Mouse (Mus musculus) limb, embryonic 14.5 days (tissue): ENCODE results near the gene Adipor1. TPM values are rescaled to one million over a fixed set of nuclear protein-coding genes. Genes with fewer than 3 reads are reported as not detected.
A peak's percentile ranks its signal among the peaks of the same experiment; 100 is the strongest.

Experiments used
- ATAC-seq: fragments of 200-750 bp; cut with Nextera tagmentation; 2 replicates; pipeline ENCODE4 v1.8.0; 2017; ENCODE audit warnings: low read depth, moderate number of reproducible peaks, moderate TSS enrichment; ENCODE audit not compliant: low FRiP score
- DNase-seq: peaks from one replicate; pipeline ENCODE4 v3.0.0-alpha.2; 2015; ENCODE audit warnings: low spot score
- H3K27ac ChIP-seq: fragments of 300-500 bp; sonication (generic); replicated peaks from 2 replicates; pipeline ENCODE4 v1.5.1; 2014; ENCODE audit warnings: low read depth, mild to moderate bottlenecking, low read length, moderate library complexity, mixed read lengths
- H3K27me3 ChIP-seq: fragments of 300-500 bp; sonication (generic); 2 replicates; pipeline ENCODE4 v1.6.1; 2014; ENCODE audit warnings: low read length, mixed read lengths; ENCODE audit not compliant: control insufficient read depth, insufficient read depth
- H3K36me3 ChIP-seq: fragments of 300-500 bp; sonication (generic); 2 replicates; pipeline ENCODE4 v1.6.1; 2014; ENCODE audit warnings: mild to moderate bottlenecking, low read length, moderate library complexity, mixed read lengths; ENCODE audit not compliant: control insufficient read depth, insufficient read depth
- H3K4me1 ChIP-seq: fragments of 300-500 bp; sonication (generic); 2 replicates; pipeline ENCODE4 v1.6.1; 2014; ENCODE audit warnings: antibody characterized with exemption, low read length, mixed read lengths; ENCODE audit not compliant: control insufficient read depth, insufficient read depth
- H3K4me2 ChIP-seq: fragments of 300-500 bp; sonication (generic); replicated peaks from 2 replicates; pipeline ENCODE4 v1.6.1; 2014; ENCODE audit warnings: low read depth, mild to moderate bottlenecking, low read length, moderate library complexity; ENCODE audit not compliant: severe bottlenecking
- H3K4me3 ChIP-seq: fragments of 300-500 bp; sonication (generic); replicated peaks from 2 replicates; pipeline ENCODE4 v1.5.1; 2014; ENCODE audit warnings: low read length
- H3K9ac ChIP-seq: fragments of 300-500 bp; sonication (generic); 2 replicates; pipeline ENCODE4 v1.6.1; 2014; ENCODE audit warnings: mild to moderate bottlenecking, low read depth, low read length, moderate library complexity; ENCODE audit not compliant: severe bottlenecking
- H3K9me3 ChIP-seq: fragments of 300-500 bp; sonication (generic); 2 replicates; pipeline ENCODE4 v1.6.1; 2016; ENCODE audit warnings: low read length; ENCODE audit not compliant: control insufficient read depth
- POLR2A ChIP-seq: fragments of 200-500 bp; IDR thresholded peaks from 2 replicates; pipeline ENCODE4 v1.8.0; 2012; ENCODE audit warnings: inconsistent platforms, mild to moderate bottlenecking, moderate library complexity, borderline replicate concordance; ENCODE audit not compliant: insufficient read depth, insufficient read length; ENCODE audit errors: extremely low read depth
- WGBS: fragments of 180-500 bp; shearing (Covaris S2); extraction: QIAGEN DNeasy Blood & Tissue Kit; methylation state at CpG from one replicate; pipeline ENCODE4 v1.1.7; 2014; 5-methylcytosine and 5-hydroxymethylcytosine counted together
- polyA plus RNA-seq, 2 experiments: library from polyadenylated mRNA; depleted of rRNA in 1 of 2; stranded (reverse) in 1 of 2; unstranded in 1 of 2; fragments of >200 nt; fragmentation: Nextera tagmentation in 1 of 2; extraction: Ambion mirVana in 1 of 2; gene quantifications; 2 replicates each; pipeline versions ENCODE4 v1.2.1 to v1.2.3; 2012 to 2014

Adipor1 gene
- polyA plus RNA-seq, 2 experiments: 74.9 to 92.1 TPM

- 88% methylated on average over 9 of the region's 9 CpGs for whole genome bisulfite sequencing
- peaks cover 20% of the 10 kb centered on the region for H3K4me1 ChIP-seq
- DNase-seq: peak; percentile 38
These were observed 3.2 kb upstream of the Adipor1 start for GRCm38 (mm10) chr1:134411706-134412629.

GRCm38 (mm10) chr1:134414038-134414437 lies 1.1 kb upstream of the Adipor1 start:
- Histone ChIP-seq H3K9me3 (no peaks in the 10 kb centered on the region), H3K9ac (no peak overlapping the region), H3K27me3 (no peaks in the 10 kb centered on the region), H3K27ac (peak overlapping the region; percentile 95; the same call in 1 of the 2 replicates), H3K36me3 (peaks cover 27% of the 10 kb centered on the region), H3K4me2 (peak overlapping the region; percentile 54), H3K4me1 (peaks cover 33% of the 10 kb centered on the region), H3K4me3 (no peak overlapping the region)
- DNase-seq (no peak), ATAC-seq (no peak)
- WGBS: 41% methylated on average over 2 of the region's 2 CpGs
- no peak for TF ChIP-seq POLR2A

More at GRCm38 (mm10) chr1:134411706-134412629, 3.2 kb upstream of the Adipor1 start:
- no peak for TF ChIP-seq POLR2A
- Histone ChIP-seq H3K36me3 (peaks cover 35% of the 10 kb centered on the region), H3K27me3 (no peaks in the 10 kb centered on the region), H3K9ac (no peak overlapping the region), H3K4me3 (no peak overlapping the region), H3K9me3 (no peaks in the 10 kb centered on the region), H3K4me2 (no peak overlapping the region), H3K27ac (no peak overlapping the region)
- ATAC-seq: no peak

- ATAC-seq (peak; percentile 14), DNase-seq (peak; percentile 54)
- H3K27ac ChIP-seq: peak overlapping the region; percentile 95
- H3K36me3 ChIP-seq: peaks cover 21% of the 10 kb centered on the region
- WGBS: 14% methylated on average over 11 of the region's 11 CpGs
- TF ChIP-seq POLR2A: no peak
- peak overlapping the region; percentile 85 for H3K4me3 ChIP-seq
- no peaks in the 10 kb centered on the region for H3K9me3 ChIP-seq
- peak overlapping the region; percentile 91 for H3K9ac ChIP-seq
- peaks cover 39% of the 10 kb centered on the region for H3K4me1 ChIP-seq
- peak overlapping the region; percentile 54 for H3K4me2 ChIP-seq
- no peaks in the 10 kb centered on the region for H3K27me3 ChIP-seq
These were observed 544 bp upstream of the Adipor1 start for GRCm38 (mm10) chr1:134414501-134415167.

GRCm38 (mm10) chr1:134418414-134418975 lies 3.3 kb downstream of the Adipor1 start:
- no peak for DNase-seq
- no peak overlapping the region; the same call in 1 of the 2 replicates for H3K27ac ChIP-seq

GRCm38 (mm10) chr1:134419176-134419575 lies 4.0 kb downstream of the Adipor1 start:
- WGBS: 39% methylated on average over 1 of the region's 1 CpGs
- no peak for DNase-seq
- Histone ChIP-seq H3K9ac (no peak overlapping the region), H3K4me1 (peaks cover 38% of the 10 kb centered on the region), H3K27me3 (no peaks in the 10 kb centered on the region), H3K4me3 (no peak overlapping the region), H3K27ac (no peak overlapping the region), H3K36me3 (peaks cover 23% of the 10 kb centered on the region), H3K9me3 (no peaks in the 10 kb centered on the region), H3K4me2 (no peak overlapping the region)
- no peak for ATAC-seq
- TF ChIP-seq POLR2A: no peak

More at GRCm38 (mm10) chr1:134418414-134418975, 3.3 kb downstream of the Adipor1 start:
- 69% methylated on average over 2 of the region's 2 CpGs for WGBS
- no peak for TF ChIP-seq POLR2A
- no peak overlapping the region for H3K4me2 ChIP-seq
- H3K27me3 ChIP-seq: no peaks in the 10 kb centered on the region
- ATAC-seq: no peak
- H3K9ac ChIP-seq: no peak overlapping the region
- peaks cover 41% of the 10 kb centered on the region for H3K4me1 ChIP-seq
- H3K9me3 ChIP-seq: no peaks in the 10 kb centered on the region
- H3K36me3 ChIP-seq: peaks cover 17% of the 10 kb centered on the region
- H3K4me3 ChIP-seq: no peak overlapping the region
